Mouse (Mus musculus) neural tube, embryonic 12.5 days (tissue): Measurements from ENCODE around the gene Arid3c. TPM values are rescaled to one million over a fixed set of nuclear protein-coding genes. Genes with fewer than 3 reads are reported as not detected.
A peak's percentile ranks its signal among the peaks of the same experiment; 100 is the strongest.

ENCODE experiments used
- ATAC-seq: fragments of 200-750 bp; cut with Nextera tagmentation; 2 replicates; pipeline ENCODE4 v1.8.0; 2017; ENCODE audit warnings: low read depth, mild to moderate bottlenecking, moderate TSS enrichment, moderate library complexity; ENCODE audit not compliant: low FRiP score
- H3K27ac ChIP-seq: fragments of 300-500 bp; sonication (generic); 2 replicates; pipeline ENCODE4 v1.5.1; 2016
- H3K27me3 ChIP-seq: fragments of 300-500 bp; sonication (generic); replicated peaks from 2 replicates; pipeline ENCODE4 v1.6.1; 2016; ENCODE audit warnings: mild to moderate bottlenecking
- H3K36me3 ChIP-seq: fragments of 300-500 bp; sonication (generic); 2 replicates; pipeline ENCODE4 v1.6.1; 2016; ENCODE audit warnings: mild to moderate bottlenecking
- H3K4me1 ChIP-seq: fragments of 300-500 bp; sonication (generic); 2 replicates; pipeline ENCODE4 v1.6.1; 2016
- H3K4me2 ChIP-seq: fragments of 300-500 bp; sonication (generic); replicated peaks from 2 replicates; pipeline ENCODE4 v1.6.1; 2016; ENCODE audit warnings: mild to moderate bottlenecking
- H3K4me3 ChIP-seq: fragments of 300-500 bp; sonication (generic); 2 replicates; pipeline ENCODE4 v1.5.1; 2016
- H3K9ac ChIP-seq: fragments of 300-500 bp; sonication (generic); 2 replicates; pipeline ENCODE4 v1.6.1; 2016; ENCODE audit warnings: mild to moderate bottlenecking
- H3K9me3 ChIP-seq: fragments of 300-500 bp; sonication (generic); 2 replicates; pipeline ENCODE4 v1.6.1; 2016; ENCODE audit warnings: mild to moderate bottlenecking
- WGBS: fragments of 180-500 bp; shearing (Covaris S2); methylation state at CpG from one replicate; pipeline ENCODE4 v1.1.7; 2016; 5-methylcytosine and 5-hydroxymethylcytosine counted together
- polyA plus RNA-seq: library from polyadenylated mRNA; unstranded; fragments of >200 nt; fragmentation: Nextera tagmentation; extraction: Ambion mirVana; gene quantifications from 2 replicates; pipeline ENCODE4 v1.2.1, GENCODE M21; 2016

The Arid3c gene
- polyA plus RNA-seq, 1 experiment from 2014 or later = 1.4 TPM

GRCm38 (mm10) chr4:41760288-41760721, 29.4 kb upstream of the Arid3c start:
- H3K36me3 ChIP-seq = no peaks in the 10 kb centered on the region
- H3K27ac ChIP-seq = no peak overlapping the region
- 2% methylated on average over 15 of the region's 15 CpGs for WGBS
- peaks cover 19% of the 10 kb centered on the region for H3K4me1 ChIP-seq
- H3K4me3 ChIP-seq = peak overlapping the region; percentile 36
- peak; percentile 83 for ATAC-seq
- H3K4me2 ChIP-seq = peak overlapping the region; percentile 60
- peak overlapping the region; percentile 50 for H3K9ac ChIP-seq
- H3K9me3 ChIP-seq = no peaks in the 10 kb centered on the region
- no peaks in the 10 kb centered on the region for H3K27me3 ChIP-seq

GRCm38 (mm10) chr4:41759656-41760287, 28.8 kb upstream of the Arid3c start:
- Histone ChIP-seq H3K36me3 (no peaks in the 10 kb centered on the region), H3K4me2 (peak overlapping the region; percentile 60), H3K27me3 (no peaks in the 10 kb centered on the region), H3K9ac (peak overlapping the region; percentile 50; the same call in 1 of the 2 replicates), H3K4me1 (peaks cover 23% of the 10 kb centered on the region), H3K9me3 (no peaks in the 10 kb centered on the region), H3K27ac (no peak overlapping the region), H3K4me3 (peak overlapping the region; percentile 36)
- no peak for ATAC-seq
- WGBS = 44% methylated on average over 6 of the region's 6 CpGs

- Histone ChIP-seq H3K36me3 (no peaks in the 10 kb centered on the region), H3K27me3 (no peaks in the 10 kb centered on the region), H3K4me3 (no peak overlapping the region), H3K27ac (no peak overlapping the region), H3K9me3 (no peaks in the 10 kb centered on the region), H3K4me1 (peaks cover 24% of the 10 kb centered on the region), H3K9ac (no peak overlapping the region), H3K4me2 (no peak overlapping the region)
- WGBS = 92% methylated on average over 9 of the region's 9 CpGs
- no peak for ATAC-seq
Observed at GRCm38 (mm10) chr4:41759206-41759605, 28.3 kb upstream of the Arid3c start.

GRCm38 (mm10) chr4:41758701-41759100, 27.8 kb upstream of the Arid3c start:
- Histone ChIP-seq H3K4me3 (no peak overlapping the region), H3K4me2 (no peak overlapping the region), H3K9me3 (no peaks in the 10 kb centered on the region), H3K4me1 (peaks cover 24% of the 10 kb centered on the region), H3K27me3 (no peaks in the 10 kb centered on the region), H3K27ac (no peak overlapping the region), H3K36me3 (no peaks in the 10 kb centered on the region), H3K9ac (no peak overlapping the region)
- no peak for ATAC-seq
- 93% methylated on average over 4 of the region's 4 CpGs for WGBS

GRCm38 (mm10) chr4:41758021-41758420, 27.1 kb upstream of the Arid3c start:
- ATAC-seq = no peak
- Histone ChIP-seq H3K9me3 (no peaks in the 10 kb centered on the region), H3K4me2 (no peak overlapping the region), H3K27me3 (no peaks in the 10 kb centered on the region; the same call in 1 of the 2 replicates), H3K4me3 (no peak overlapping the region), H3K36me3 (no peaks in the 10 kb centered on the region), H3K27ac (no peak overlapping the region), H3K9ac (no peak overlapping the region), H3K4me1 (peaks cover 24% of the 10 kb centered on the region)
- WGBS = 86% methylated on average over 11 of the region's 11 CpGs

- 90% methylated on average over 13 of the region's 13 CpGs for WGBS
- peaks cover 24% of the 10 kb centered on the region for H3K4me1 ChIP-seq
- ATAC-seq = no peak
Observed at GRCm38 (mm10) chr4:41757321-41757720, 26.4 kb upstream of the Arid3c start.

GRCm38 (mm10) chr4:41756440-41756839, 25.5 kb upstream of the Arid3c start:
- Histone ChIP-seq H3K4me3 (peak overlapping the region; percentile 67), H3K4me2 (peak overlapping the region; percentile 96), H3K27me3 (no peaks in the 10 kb centered on the region; the same call in 1 of the 2 replicates), H3K27ac (no peak overlapping the region), H3K4me1 (peaks cover 24% of the 10 kb centered on the region), H3K36me3 (no peaks in the 10 kb centered on the region), H3K9me3 (no peaks in the 10 kb centered on the region), H3K9ac (peak overlapping the region; percentile 74; the same call in 1 of the 2 replicates)
- ATAC-seq = no peak
- 80% methylated on average over 8 of the region's 8 CpGs for WGBS

More at GRCm38 (mm10) chr4:41757321-41757720, 26.4 kb upstream of the Arid3c start:
- Histone ChIP-seq H3K4me2 (no peak overlapping the region), H3K9ac (no peak overlapping the region), H3K27ac (no peak overlapping the region), H3K36me3 (no peaks in the 10 kb centered on the region), H3K4me3 (no peak overlapping the region), H3K27me3 (no peaks in the 10 kb centered on the region; the same call in 1 of the 2 replicates), H3K9me3 (no peaks in the 10 kb centered on the region)

GRCm38 (mm10) chr4:41755338-41756305, 24.7 kb upstream of the Arid3c start, which contains the start of gene Sigmar1:
TSS of gene Sigmar1 (minus strand) at chr4:41756157.
- no peaks in the 10 kb centered on the region; the same call in 1 of the 2 replicates for H3K27me3 ChIP-seq
- ATAC-seq = peak; percentile 66
- H3K9me3 ChIP-seq = no peaks in the 10 kb centered on the region
- peak within 1 kb of the TSS; percentile 74 for H3K9ac ChIP-seq
- peak within 1 kb of the TSS; percentile 46; the same call in 1 of the 2 replicates for H3K27ac ChIP-seq
- H3K4me3 ChIP-seq = peak within 1 kb of the TSS; percentile 67
- H3K4me1 ChIP-seq = peaks cover 19% of the 10 kb centered on the region
- under 1% methylated on average over 57 of the region's 57 CpGs for WGBS
- peak within 1 kb of the TSS; percentile 96 for H3K4me2 ChIP-seq
- H3K36me3 ChIP-seq = no peaks in the 10 kb centered on the region

GRCm38 (mm10) chr4:41754797-41755337, 23.9 kb upstream of the Arid3c start, which contains the start of gene Galt:
TSS of gene Galt (plus strand) at chr4:41755228.
- H3K27me3 ChIP-seq = no peaks in the 10 kb centered on the region; the same call in 1 of the 2 replicates
- ATAC-seq = peak; percentile 56
- H3K27ac ChIP-seq = peak within 1 kb of the TSS; percentile 46; the same call in 1 of the 2 replicates
- peak within 1 kb of the TSS; percentile 74 for H3K9ac ChIP-seq
- peaks cover 11% of the 10 kb centered on the region; the same call in 1 of the 2 replicates for H3K4me1 ChIP-seq
- peak within 1 kb of the TSS; percentile 67 for H3K4me3 ChIP-seq
- H3K4me2 ChIP-seq = peak within 1 kb of the TSS; percentile 96
- H3K36me3 ChIP-seq = no peaks in the 10 kb centered on the region
- 12% methylated on average over 14 of the region's 14 CpGs for WGBS
- no peaks in the 10 kb centered on the region for H3K9me3 ChIP-seq

- H3K9ac ChIP-seq = no peak overlapping the region
- H3K27ac ChIP-seq = no peak overlapping the region
- ATAC-seq = no peak
- no peak overlapping the region for H3K4me3 ChIP-seq
- H3K27me3 ChIP-seq = no peaks in the 10 kb centered on the region
- H3K4me2 ChIP-seq = no peak overlapping the region
- no peaks in the 10 kb centered on the region for H3K36me3 ChIP-seq
- 70% methylated on average over 1 of the region's 1 CpGs for WGBS
- H3K9me3 ChIP-seq = peaks cover 17% of the 10 kb centered on the region
- peaks cover 5% of the 10 kb centered on the region for H3K4me1 ChIP-seq
Observed at GRCm38 (mm10) chr4:41745021-41745420, 14.1 kb upstream of the Arid3c start.

GRCm38 (mm10) chr4:41744131-41744530, 13.2 kb upstream of the Arid3c start:
- Histone ChIP-seq H3K27me3 (no peaks in the 10 kb centered on the region), H3K9me3 (peaks cover 17% of the 10 kb centered on the region), H3K4me2 (no peak overlapping the region), H3K27ac (no peak overlapping the region), H3K36me3 (peaks cover 3% of the 10 kb centered on the region), H3K9ac (no peak overlapping the region), H3K4me1 (peaks cover 14% of the 10 kb centered on the region), H3K4me3 (no peak overlapping the region)
- ATAC-seq = no peak
- WGBS = 70% methylated on average over 2 of the region's 2 CpGs
